Mouse (Mus musculus): ENCODE measurements around the gene Hist1h1c. TPM values are rescaled to one million over a fixed set of nuclear protein-coding genes. Genes with fewer than 3 reads are reported as not detected.
"Not testable (repeated sequence)": the region's sequence is repeated elsewhere in the genome, so short reads cannot be mapped to it uniquely, and the experiment has no call there.

Hist1h1c gene
- total RNA-seq, 2 experiments from 2014 or later: 51.7 to 71.1 TPM

DNA sequence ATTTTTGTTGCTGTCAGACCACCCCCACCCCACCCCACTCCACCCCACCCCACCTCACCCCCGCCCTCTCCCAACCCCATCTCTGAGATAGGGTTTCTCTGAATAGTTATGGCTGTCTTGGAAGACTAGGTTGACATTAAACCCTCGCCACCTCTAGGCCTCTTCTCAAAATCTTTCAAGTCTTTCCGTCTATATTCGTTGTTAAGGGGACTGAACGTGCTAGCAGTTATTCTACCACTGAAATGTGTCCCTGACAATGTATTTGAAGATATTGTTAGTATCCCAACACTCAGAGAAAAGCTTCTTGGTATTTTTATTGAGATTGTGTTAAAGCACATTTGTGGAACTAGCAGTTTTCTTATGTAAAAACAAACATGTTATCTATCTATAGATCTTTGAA lies 2.3 kb downstream of the Hist1h1c start:
- DNase-seq (ENCODE audit: low spot score in 2 of 2): no peak
- intact Hi-C loops (cut with DNase I): loop anchor here (5.0 kb wide), 1 partner anchor 159 kb away; the partner anchor contains the start of gene Hist1h4d

- intact Hi-C loops (cut with DNase I): loop anchor here (5.0 kb wide), 1 partner anchor 160 kb away; the partner anchor contains the start of gene Hist1h4d
- no peak for DNase-seq (ENCODE audit: low spot score in 2 of 2)
Observed at GRCm38 (mm10) chr13:23742007-23742406, 3.4 kb downstream of the Hist1h1c start.

DNA sequence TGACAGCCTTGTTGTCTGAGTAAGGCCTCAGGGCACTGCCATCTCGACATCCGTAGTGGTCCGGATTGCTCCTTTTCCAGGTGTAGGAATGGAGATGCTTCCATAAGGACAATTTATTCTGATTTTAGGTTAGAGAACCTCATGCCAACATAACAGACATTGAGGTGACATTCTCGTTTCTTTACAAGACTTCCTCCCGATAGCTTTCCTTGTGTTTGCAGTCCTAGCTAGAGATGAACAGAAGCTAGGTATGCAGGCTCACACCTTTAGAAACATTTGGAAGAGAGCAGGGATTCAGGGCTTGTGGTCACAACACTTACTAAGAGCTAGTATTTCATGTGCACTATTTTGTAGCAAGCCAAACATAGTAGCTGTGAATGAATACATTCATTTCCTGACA lies 4.6 kb downstream of the Hist1h1c start:
- no peak for DNase-seq (ENCODE audit: low spot score in 2 of 2)
- intact Hi-C loops (cut with DNase I): loop anchor here (5.0 kb wide), 1 partner anchor 161 kb away; the partner anchor contains the start of gene Hist1h4d

GRCm38 (mm10) chr13:23743963-23744362 lies 5.4 kb downstream of the Hist1h1c start:
- intact Hi-C loops (cut with DNase I): loop anchor here (5.0 kb wide), 1 partner anchor 162 kb away; the partner anchor contains the start of gene Hist1h4d
- DNase-seq (ENCODE audit: low spot score in 2 of 2): no peak

DNA sequence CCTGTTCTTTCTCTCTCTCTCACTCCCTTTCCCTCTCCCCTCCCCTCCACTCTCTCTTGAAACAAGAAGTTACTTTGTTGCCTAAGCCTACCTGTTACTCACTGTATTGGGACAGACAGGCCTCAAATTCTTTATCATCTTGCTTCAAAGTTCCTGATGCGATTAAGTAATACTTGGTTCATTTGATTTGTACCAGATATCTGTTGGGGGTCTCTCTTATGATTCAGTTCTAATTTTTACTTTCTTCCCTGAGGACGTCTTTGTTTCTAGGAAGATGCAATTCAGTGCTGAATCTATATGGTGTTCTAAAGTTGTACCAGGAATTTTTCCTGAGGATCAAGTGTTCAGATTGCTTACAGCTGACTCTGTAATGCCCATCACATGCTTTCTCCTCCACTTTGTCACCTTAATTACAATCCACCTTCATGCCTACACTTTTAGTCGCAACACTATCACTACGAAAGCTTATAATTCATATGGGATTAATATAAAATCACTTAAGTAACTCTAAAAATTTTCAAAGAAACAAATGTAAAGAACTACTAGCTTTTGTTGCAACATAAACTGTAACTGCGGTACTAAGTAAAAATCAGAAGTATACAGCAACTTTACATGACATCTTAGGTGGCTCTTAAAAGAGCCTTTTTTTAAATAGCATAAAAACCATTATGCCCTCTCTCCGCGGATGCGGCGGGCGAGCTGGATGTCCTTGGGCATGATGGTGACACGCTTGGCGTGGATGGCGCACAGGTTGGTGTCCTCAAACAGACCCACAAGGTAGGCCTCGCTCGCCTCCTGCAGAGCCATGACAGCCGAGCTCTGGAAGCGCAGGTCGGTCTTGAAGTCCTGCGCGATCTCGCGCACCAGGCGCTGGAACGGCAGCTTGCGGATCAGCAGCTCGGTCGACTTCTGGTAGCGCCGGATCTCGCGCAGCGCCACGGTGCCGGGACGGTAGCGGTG lies 6.1 kb downstream of the Hist1h1c start:
- no peak for DNase-seq (ENCODE audit: low spot score in 2 of 2)
- intact Hi-C loops (cut with DNase I): loop anchor here (5.0 kb wide), 1 partner anchor 162 kb away; the partner anchor contains the start of gene Hist1h4d

DNA sequence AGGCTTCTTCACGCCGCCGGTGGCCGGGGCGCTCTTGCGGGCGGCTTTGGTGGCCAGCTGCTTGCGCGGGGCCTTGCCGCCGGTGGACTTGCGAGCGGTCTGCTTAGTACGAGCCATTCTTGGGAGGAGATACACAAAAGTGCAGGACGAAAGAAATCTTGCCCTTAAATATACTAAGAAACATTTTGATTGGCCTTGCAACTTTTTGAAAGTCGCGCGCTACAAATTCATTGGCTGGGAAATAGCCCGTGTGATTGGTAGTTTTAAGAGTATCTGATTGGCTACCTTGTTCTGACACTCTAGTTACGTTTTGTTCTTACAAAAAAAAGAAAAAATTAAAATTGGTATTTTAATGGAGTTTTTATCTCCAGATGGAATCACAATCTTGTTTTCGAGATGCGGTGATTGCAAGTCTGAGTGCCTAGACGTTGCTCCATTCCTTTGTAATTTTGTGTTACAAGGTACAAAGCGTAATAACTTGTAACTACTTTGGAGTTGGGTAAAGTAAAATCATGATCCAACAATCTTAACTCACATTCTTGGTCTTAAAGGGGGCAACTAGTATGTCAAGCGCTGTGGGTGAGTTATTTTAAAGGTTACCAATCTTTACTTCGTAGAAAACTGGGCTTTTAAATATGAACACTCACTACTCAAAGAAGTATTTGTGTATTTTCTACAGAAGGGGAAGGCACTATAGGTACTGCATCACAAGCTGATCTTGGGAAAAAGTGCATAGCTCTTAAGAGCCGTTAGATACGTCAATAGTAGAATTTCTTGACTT lies 7.0 kb downstream of the Hist1h1c start, which contains the start of gene Hist1h3c:
TSS of gene Hist1h3c (minus strand) at position 222 of the 781 bp plus-strand sequence.
- DNase-seq (ENCODE audit: low spot score in 2 of 2): peak; percentile 86 to 90
- intact Hi-C loops (cut with DNase I): no loop called here

- DNase-seq (ENCODE audit: low spot score in 2 of 2): peak; percentile 85 to 96
- intact Hi-C loops (cut with DNase I): not testable (repeated sequence)
Observed at GRCm38 (mm10) chr13:23746201-23747080, 7.8 kb downstream of the Hist1h1c start, which contains the start of gene Hist1h2bb. Hist1h2bb (plus strand) TSS chr13:23746734.

DNA sequence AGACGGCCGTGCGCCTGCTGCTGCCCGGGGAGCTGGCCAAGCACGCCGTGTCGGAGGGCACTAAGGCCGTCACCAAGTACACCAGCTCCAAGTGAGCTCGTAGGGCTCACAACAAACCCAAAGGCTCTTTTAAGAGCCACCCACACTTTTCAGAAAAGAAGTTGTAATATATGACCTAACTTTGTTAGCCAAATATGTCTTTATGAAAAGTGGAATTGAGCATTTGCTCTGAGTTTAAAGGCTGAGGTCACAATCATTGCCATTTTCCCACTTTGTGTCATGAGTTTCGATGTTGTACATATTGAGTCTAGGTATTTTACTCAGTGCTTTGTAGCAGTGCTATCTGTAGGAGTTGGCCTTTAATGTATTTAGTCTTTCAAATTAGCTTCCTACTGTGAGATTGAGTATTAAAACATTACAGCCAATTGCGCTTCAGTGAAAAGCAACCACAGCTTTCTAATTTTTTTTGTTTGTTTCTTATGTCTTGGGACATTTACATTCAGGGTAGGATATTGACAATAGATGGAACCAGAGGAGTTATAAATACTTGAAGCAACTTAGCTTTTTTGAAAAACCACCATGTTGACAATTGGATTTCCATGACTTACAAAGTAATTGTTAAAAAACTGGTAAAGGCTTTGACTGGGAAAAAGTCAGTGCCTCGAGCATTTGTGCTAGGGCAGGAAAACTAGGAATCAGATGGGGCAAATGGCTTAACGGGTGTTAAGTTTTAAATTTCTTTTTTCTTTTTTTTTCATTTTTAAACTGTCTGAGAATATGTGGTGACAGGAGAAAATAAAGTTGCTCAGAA lies 8.7 kb downstream of the Hist1h1c start:
- DNase-seq (ENCODE audit: low spot score in 2 of 2): no peak
- intact Hi-C loops (cut with DNase I): no loop called here

DNA sequence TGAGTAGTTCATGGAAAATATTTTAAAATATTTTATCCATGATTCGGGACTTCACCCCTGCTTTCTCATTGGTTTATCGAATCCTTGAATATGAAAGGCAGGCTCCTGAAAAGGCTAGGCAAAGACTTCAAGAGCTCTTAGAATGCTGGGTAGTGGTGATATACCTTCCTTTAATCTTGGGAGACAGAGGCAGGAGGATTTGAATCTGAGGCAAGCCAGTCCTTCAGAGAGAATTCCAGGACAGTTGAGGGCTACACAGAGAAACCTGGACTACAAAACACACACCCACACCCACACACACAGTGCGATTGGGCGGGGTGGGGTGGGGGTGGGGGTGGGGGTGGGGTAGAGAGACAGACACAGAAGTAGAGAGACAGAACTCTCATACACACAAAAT lies 9.3 kb downstream of the Hist1h1c start:
- intact Hi-C loops (cut with DNase I): no loop called here
- DNase-seq (ENCODE audit: low spot score in 2 of 2): no peak

- intact Hi-C loops (cut with DNase I): loop anchor here (10.0 kb wide), 1 partner anchor 1965 kb away; the partner anchor contains the start of genes Hist1h1b, Hist1h2an, Hist1h2bp and Hist1h3i
- DNase-seq (ENCODE audit: low spot score in 2 of 2): no peak
Observed at GRCm38 (mm10) chr13:23749563-23750121, 11.0 kb downstream of the Hist1h1c start.

GRCm38 (mm10) chr13:23750839-23751477 lies 12.3 kb downstream of the Hist1h1c start, which contains the start of gene Hist1h2ab:
Hist1h2ab (plus strand) TSS chr13:23751126.
- DNase-seq (ENCODE audit: low spot score in 2 of 2): peak; percentile 45 to 69
- intact Hi-C loops (cut with DNase I): loop anchor here (10.0 kb wide), 1 partner anchor 1966 kb away; the partner anchor contains the start of genes Hist1h1b, Hist1h2an, Hist1h2bp and Hist1h3i

- intact Hi-C loops (cut with DNase I): loop anchor here (10.0 kb wide), 1 partner anchor 1967 kb away; the partner anchor contains the start of genes Hist1h1b, Hist1h2an, Hist1h2bp and Hist1h3i
- DNase-seq (ENCODE audit: low spot score in 2 of 2): no peak
Observed at GRCm38 (mm10) chr13:23751478-23751956, 12.9 kb downstream of the Hist1h1c start.

GRCm38 (mm10) chr13:23752067-23752741 lies 13.6 kb downstream of the Hist1h1c start, which contains the start of gene Hist1h3b:
Hist1h3b (plus strand) TSS chr13:23752267.
- intact Hi-C loops (cut with DNase I): loop anchor here (10.0 kb wide), 1 partner anchor 1967 kb away; the partner anchor contains the start of genes Hist1h1b, Hist1h2an, Hist1h2bp and Hist1h3i
- DNase-seq (ENCODE audit: low spot score in 2 of 2): peak; percentile 94 to 98

DNA sequence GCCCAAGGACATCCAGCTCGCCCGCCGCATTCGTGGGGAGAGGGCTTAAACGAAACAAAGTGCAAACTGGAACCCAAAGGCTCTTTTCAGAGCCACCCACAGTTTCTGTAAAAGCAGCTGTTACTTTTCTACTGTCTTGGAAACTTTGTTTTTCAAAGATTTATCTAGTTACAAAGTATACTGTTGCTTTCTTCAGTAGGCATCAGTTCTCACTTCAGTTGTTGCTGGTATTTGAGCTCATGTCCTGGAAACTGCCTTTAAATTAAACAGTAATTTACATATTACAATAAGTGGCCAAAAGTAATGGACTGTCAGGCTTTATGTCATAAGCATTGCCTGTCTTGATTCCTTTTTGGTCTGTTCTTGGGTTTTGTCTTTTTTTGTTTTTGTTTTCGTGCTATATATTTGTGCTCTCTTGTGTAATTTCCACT lies 14.1 kb downstream of the Hist1h1c start:
- intact Hi-C loops (cut with DNase I): loop anchor here (10.0 kb wide), 1 partner anchor 1968 kb away; the partner anchor contains the start of genes Hist1h1b, Hist1h2an, Hist1h2bp and Hist1h3i
- DNase-seq (ENCODE audit: low spot score in 2 of 2): no peak

GRCm38 (mm10) chr13:23753314-23754078 lies 14.9 kb downstream of the Hist1h1c start:
- DNase-seq (ENCODE audit: low spot score in 2 of 2): no peak
- intact Hi-C loops (cut with DNase I): loop anchor here (10.0 kb wide), 1 partner anchor 1969 kb away; the partner anchor contains the start of genes Hist1h1b, Hist1h2an, Hist1h2bp and Hist1h3i

Measured in left cerebral cortex, postnatal 25 days (tissue).